Mouse (Mus musculus) megakaryocyte, embryonic 14.5 days (primary cell): ENCODE measurements around the gene Sipa1l3.

ENCODE experiments used
- FLI1 ChIP-seq: IDR thresholded peaks from 2 replicates; pipeline ENCODE4 v1.6.1; 2012; ENCODE audit warnings: low read length, inconsistent platforms, mixed read lengths
- GATA1 ChIP-seq: IDR thresholded peaks from 3 replicates; pipeline ENCODE4 v1.6.1; 2012; ENCODE audit warnings: mixed read lengths, low read length, inconsistent platforms, borderline replicate concordance

GRCm38 (mm10) chr7:29421240-29421908 is 97.1 kb downstream of the Sipa1l3 start:
- TF ChIP-seq GATA1, result no peak
- no peak for TF ChIP-seq FLI1
